Mouse (Mus musculus) G1E-ER4 (cell line): ENCODE measurements around the gene Ctsz. TPM values are rescaled to one million over a fixed set of nuclear protein-coding genes. Genes with fewer than 3 reads are reported as not detected.

Source experiments
- GATA1 ChIP-seq: IDR thresholded peaks from one replicate; pipeline ENCODE4 v1.8.0; 2012; ENCODE audit warnings: low read length, inconsistent platforms
- polyA plus RNA-seq: library from polyadenylated mRNA; stranded (reverse); fragments of >175 nt; gene quantifications from 2 replicates; pipeline ENCODE4 v1.2.3, GENCODE M21; 2012

The Ctsz gene
- 34.8 and 42.1 TPM in 2 replicates for polyA plus RNA-seq

GRCm38 (mm10) chr2:174438737-174439449, at the start of gene Ctsz:
Gene Ctsz, minus strand, starts transcription at chr2:174439039.
- no peak for TF ChIP-seq GATA1

GRCm38 (mm10) chr2:174487005-174487404, 48.2 kb upstream of the Ctsz start:
- TF ChIP-seq GATA1: no peak

- TF ChIP-seq GATA1: no peak
Measured at GRCm38 (mm10) chr2:174478746-174479145, 39.9 kb upstream of the Ctsz start.

- TF ChIP-seq GATA1: no peak
Measured at GRCm38 (mm10) chr2:174477543-174478319, 38.9 kb upstream of the Ctsz start.

- no peak for TF ChIP-seq GATA1
Measured at GRCm38 (mm10) chr2:174473550-174473927, 34.7 kb upstream of the Ctsz start.

GRCm38 (mm10) chr2:174472818-174473549, 34.1 kb upstream of the Ctsz start, which contains the start of gene Prelid3b:
Gene Prelid3b, minus strand, starts transcription at chr2:174473081.
- no peak for TF ChIP-seq GATA1

GRCm38 (mm10) chr2:174472407-174472806, 33.6 kb upstream of the Ctsz start:
- TF ChIP-seq GATA1: no peak

- TF ChIP-seq GATA1: no peak
Measured at GRCm38 (mm10) chr2:174470786-174471405, 32.1 kb upstream of the Ctsz start.

GRCm38 (mm10) chr2:174470333-174470732, 31.5 kb upstream of the Ctsz start:
- peak; percentile 97 for TF ChIP-seq GATA1

GRCm38 (mm10) chr2:174463789-174464523, 25.1 kb upstream of the Ctsz start, which contains the start of gene Atp5e:
Gene Atp5e, minus strand, starts transcription at chr2:174464105.
- TF ChIP-seq GATA1: no peak

GRCm38 (mm10) chr2:174463370-174463769, 24.5 kb upstream of the Ctsz start:
- TF ChIP-seq GATA1: no peak

GRCm38 (mm10) chr2:174459365-174459764, 20.5 kb upstream of the Ctsz start:
- no peak for TF ChIP-seq GATA1

GRCm38 (mm10) chr2:174453681-174454080, 14.8 kb upstream of the Ctsz start:
- TF ChIP-seq GATA1: peak; percentile 38

GRCm38 (mm10) chr2:174450353-174450752, 11.5 kb upstream of the Ctsz start, which contains the start of gene Tubb1:
Gene Tubb1, plus strand, starts transcription at chr2:174450695.
- no peak for TF ChIP-seq GATA1

- TF ChIP-seq GATA1: no peak
Measured at GRCm38 (mm10) chr2:174448405-174448804, 9.6 kb upstream of the Ctsz start.
